Mouse (Mus musculus): ENCODE measurements around the gene Ms4a8a. TPM values are rescaled to one million over a fixed set of nuclear protein-coding genes. Genes with fewer than 3 reads are reported as not detected.
"Not testable (repeated sequence)": the region's sequence is repeated elsewhere in the genome, so short reads cannot be mapped to it uniquely, and the experiment has no call there.

Gene Ms4a8a
- polyA plus RNA-seq, 1 experiment = not detected

- Histone ChIP-seq H3K4me1 (no peaks in the 10 kb centered on the region), H3K36me3 (replicated peaks; ENCODE audit: low read length) (no peaks in the 10 kb centered on the region), H3K4me3 (replicated peaks) (no peak overlapping the region), H3K9me3 (no peaks in the 10 kb centered on the region), H3K27me3 (replicated peaks) (no peaks in the 10 kb centered on the region)
- no peak for TF ChIP-seq FLI1 (IDR thresholded peaks at IDR 0.05; ENCODE audit: low read length)
- TF ChIP-seq GATA1 (IDR thresholded peaks at IDR 0.05; ENCODE audit: borderline replicate concordance, low read length) = no peak
Observed at GRCm38 (mm10) chr19:11059967-11060366, 20.9 kb downstream of the Ms4a8a start.

- H3K9me3 ChIP-seq; H3K4me3 ChIP-seq (replicated peaks); H3K36me3 ChIP-seq (replicated peaks; ENCODE audit: low read length); H3K4me1 ChIP-seq; H3K27me3 ChIP-seq (replicated peaks): not testable (repeated sequence)
Observed at GRCm38 (mm10) chr19:11055700-11056099, 25.2 kb downstream of the Ms4a8a start.

GRCm38 (mm10) chr19:11053277-11053676 is 27.6 kb downstream of the Ms4a8a start:
- Histone ChIP-seq H3K27me3 (replicated peaks) (no peaks in the 10 kb centered on the region), H3K36me3 (replicated peaks; ENCODE audit: low read length) (no peaks in the 10 kb centered on the region), H3K9me3 (no peaks in the 10 kb centered on the region), H3K4me3 (replicated peaks) (no peak overlapping the region), H3K4me1 (0 out of 2 replicates have a peak, but pooled peaks cover 4% of the 10 kb centered on the region)
- TF ChIP-seq GATA1 (IDR thresholded peaks at IDR 0.05; ENCODE audit: borderline replicate concordance, low read length) (no peak), FLI1 (IDR thresholded peaks at IDR 0.05; ENCODE audit: low read length) (no peak)

- 0 out of 2 replicates have a peak, but pooled peaks cover 4% of the 10 kb centered on the region for H3K4me1 ChIP-seq
- H3K9me3 ChIP-seq = no peaks in the 10 kb centered on the region
- no peaks in the 10 kb centered on the region for H3K27me3 ChIP-seq (replicated peaks)
- H3K4me3 ChIP-seq (replicated peaks) = no peak overlapping the region
- TF ChIP-seq GATA1 (IDR thresholded peaks at IDR 0.05; ENCODE audit: borderline replicate concordance, low read length) (no peak), FLI1 (IDR thresholded peaks at IDR 0.05; ENCODE audit: low read length) (no peak)
- no peaks in the 10 kb centered on the region for H3K36me3 ChIP-seq (replicated peaks; ENCODE audit: low read length)
Observed at GRCm38 (mm10) chr19:11052877-11053276, 28.0 kb downstream of the Ms4a8a start.

GRCm38 (mm10) chr19:11050286-11050685 is 30.6 kb downstream of the Ms4a8a start:
- H3K4me3 ChIP-seq (replicated peaks) = no peak overlapping the region
- H3K36me3 ChIP-seq (replicated peaks; ENCODE audit: low read length) = no peaks in the 10 kb centered on the region
- no peaks in the 10 kb centered on the region for H3K9me3 ChIP-seq
- no peak for TF ChIP-seq GATA1 (IDR thresholded peaks at IDR 0.05; ENCODE audit: borderline replicate concordance, low read length)
- no peak for TF ChIP-seq FLI1 (IDR thresholded peaks at IDR 0.05; ENCODE audit: low read length)
- peaks cover 15% of the 10 kb centered on the region for H3K4me1 ChIP-seq
- no peaks in the 10 kb centered on the region for H3K27me3 ChIP-seq (replicated peaks)

GRCm38 (mm10) chr19:11049426-11049825 is 31.5 kb downstream of the Ms4a8a start:
- Histone ChIP-seq H3K4me1 (peaks cover 21% of the 10 kb centered on the region), H3K36me3 (replicated peaks; ENCODE audit: low read length) (no peaks in the 10 kb centered on the region), H3K27me3 (replicated peaks) (no peaks in the 10 kb centered on the region), H3K9me3 (no peaks in the 10 kb centered on the region), H3K4me3 (replicated peaks) (no peak overlapping the region)
- TF ChIP-seq FLI1 (IDR thresholded peaks at IDR 0.05; ENCODE audit: low read length) = no peak
- TF ChIP-seq GATA1 (IDR thresholded peaks at IDR 0.05; ENCODE audit: borderline replicate concordance, low read length) = no peak

GRCm38 (mm10) chr19:11048503-11048902 is 32.4 kb downstream of the Ms4a8a start:
- Histone ChIP-seq H3K27me3 (replicated peaks) (no peaks in the 10 kb centered on the region), H3K9me3 (no peaks in the 10 kb centered on the region)

GRCm38 (mm10) chr19:11048009-11048408 is 32.9 kb downstream of the Ms4a8a start:
- H3K9me3 ChIP-seq = no peaks in the 10 kb centered on the region
- H3K27me3 ChIP-seq (replicated peaks) = no peaks in the 10 kb centered on the region
- TF ChIP-seq GATA1 (IDR thresholded peaks at IDR 0.05; ENCODE audit: borderline replicate concordance, low read length) (no peak), FLI1 (IDR thresholded peaks at IDR 0.05; ENCODE audit: low read length) (no peak)
- H3K4me3 ChIP-seq (replicated peaks) = no peak overlapping the region
- H3K36me3 ChIP-seq (replicated peaks; ENCODE audit: low read length) = no peaks in the 10 kb centered on the region
- H3K4me1 ChIP-seq = peaks cover 21% of the 10 kb centered on the region

More at GRCm38 (mm10) chr19:11048503-11048902, 32.4 kb downstream of the Ms4a8a start:
- Histone ChIP-seq H3K4me3 (replicated peaks) (no peak overlapping the region), H3K36me3 (replicated peaks; ENCODE audit: low read length) (no peaks in the 10 kb centered on the region), H3K4me1 (peaks cover 21% of the 10 kb centered on the region)
- TF ChIP-seq FLI1 (IDR thresholded peaks at IDR 0.05; ENCODE audit: low read length) (no peak), GATA1 (IDR thresholded peaks at IDR 0.05; ENCODE audit: borderline replicate concordance, low read length) (no peak)

- H3K27me3 ChIP-seq (replicated peaks) = no peaks in the 10 kb centered on the region
- TF ChIP-seq FLI1 (IDR thresholded peaks at IDR 0.05; ENCODE audit: low read length) (no peak), GATA1 (IDR thresholded peaks at IDR 0.05; ENCODE audit: borderline replicate concordance, low read length) (no peak)
- no peaks in the 10 kb centered on the region for H3K36me3 ChIP-seq (replicated peaks; ENCODE audit: low read length)
- H3K4me3 ChIP-seq (replicated peaks) = peak overlapping the region; percentile 90
- H3K9me3 ChIP-seq = no peaks in the 10 kb centered on the region
- H3K4me1 ChIP-seq = peaks cover 17% of the 10 kb centered on the region
Observed at GRCm38 (mm10) chr19:11044996-11045711, 35.7 kb downstream of the Ms4a8a start.

GRCm38 (mm10) chr19:11044671-11044995 is 36.3 kb downstream of the Ms4a8a start:
- H3K4me3 ChIP-seq (replicated peaks) = peak overlapping the region; percentile 90

More at GRCm38 (mm10) chr19:11044671-11044995, 36.3 kb downstream of the Ms4a8a start:
- H3K4me1 ChIP-seq = peaks cover 17% of the 10 kb centered on the region
- no peaks in the 10 kb centered on the region for H3K36me3 ChIP-seq (replicated peaks; ENCODE audit: low read length)
- TF ChIP-seq GATA1 (IDR thresholded peaks at IDR 0.05; ENCODE audit: borderline replicate concordance, low read length) (no peak), FLI1 (IDR thresholded peaks at IDR 0.05; ENCODE audit: low read length) (no peak)
- H3K27me3 ChIP-seq (replicated peaks) = no peaks in the 10 kb centered on the region
- H3K9me3 ChIP-seq = no peaks in the 10 kb centered on the region
